ENCODE assay signal across 18 mouse cellular contexts in genomic region chr13:22402978-22403377, GRCm38 (mm10). TPM values are rescaled to one million over a fixed set of nuclear protein-coding genes. Genes with fewer than 3 reads are reported as not detected.
"Had no signal": no experiment of that assay in that cellular context is flagged by ENCODE, and none has a peak within 500 bp of the region (broad histone marks: within the 10 kb centered on the region; RNA-seq: fewer than 3 reads in every experiment).

No protein-coding gene starts in this region.

- ATAC-seq: liver, postnatal 0 days; lung, postnatal 0 days; midbrain, embryonic 15.5 days had no signal

- DNase-seq: kidney, adult 11 months; kidney, adult 8-10 months; kidney, postnatal 10 days; kidney, postnatal 36 days; left cerebral cortex, postnatal 4 days; liver, postnatal 0 days; lung, embryonic 14.5 days; right cerebral cortex, adult 18-20 months; right cerebral cortex, postnatal 14 days; right cerebral cortex, postnatal 4 days; thymus, adult 18-20 months; thymus, postnatal 4 days had no signal

RNA-seq across cellular contexts. Expression of gene Vmn1r200, which starts 12.8 kb away (rescaled TPM):
- total RNA-seq: layer of hippocampus, postnatal 10 days; left cerebral cortex, adult 8-10 months; left cerebral cortex, postnatal 14 days; left cerebral cortex, postnatal 4 days had no signal

RNA-seq across cellular contexts. Expression of gene Vmn1r199, which starts 23.4 kb away (rescaled TPM):
- total RNA-seq: layer of hippocampus, postnatal 10 days; left cerebral cortex, adult 8-10 months; left cerebral cortex, postnatal 14 days; left cerebral cortex, postnatal 4 days; megakaryocyte, adult 5-6 weeks had no signal

RNA-seq across cellular contexts. Expression of gene Vmn1r198, which starts 52.8 kb away (rescaled TPM):
- total RNA-seq: layer of hippocampus, postnatal 10 days; left cerebral cortex, adult 8-10 months; left cerebral cortex, postnatal 14 days; left cerebral cortex, postnatal 4 days had no signal
